Comparison of ENCODE assay signal across 9 mouse cellular contexts in genomic region chr16:85435427-85435826, GRCm38 (mm10).
DNase-seq lines count a peak whose midpoint lies in the region; ATAC-seq and TF ChIP-seq lines count a peak whose summit lies in the region.
"Had no signal": no experiment of that assay in that cellular context is flagged by ENCODE, and none has a peak within 500 bp of the region (broad histone marks: within the 10 kb centered on the region; RNA-seq: fewer than 3 reads in every experiment).

No protein-coding gene starts in this region.

- no peaks in the 10 kb centered on the region for H3K9me3 ChIP-seq in midbrain, postnatal 0 days (ENCODE audit: low read length)
- H3K9me3 ChIP-seq in midbrain, embryonic 15.5 days: no peaks in the 10 kb centered on the region
- H3K9me3 ChIP-seq in liver, embryonic 14.5 days (ENCODE audit: control insufficient read depth, low read length): no peaks in the 10 kb centered on the region
- H3K9me3 ChIP-seq: embryonic facial prominence, embryonic 12.5 days had no signal

- H3K36me3 ChIP-seq in midbrain, postnatal 0 days (ENCODE audit: insufficient read depth, low read length): no peaks in the 10 kb centered on the region
- H3K36me3 ChIP-seq in midbrain, embryonic 15.5 days (replicated peaks): no peaks in the 10 kb centered on the region
- no peaks in the 10 kb centered on the region for H3K36me3 ChIP-seq in liver, embryonic 14.5 days (replicated peaks; ENCODE audit: control insufficient read depth, insufficient read depth, low read depth)
- H3K36me3 ChIP-seq: embryonic facial prominence, embryonic 12.5 days had no signal

- no peaks in the 10 kb centered on the region for H3K4me1 ChIP-seq in midbrain, postnatal 0 days (ENCODE audit: insufficient read depth, low read length)
- H3K4me1 ChIP-seq in midbrain, embryonic 15.5 days: no peaks in the 10 kb centered on the region
- H3K4me1 ChIP-seq in liver, embryonic 14.5 days (replicated peaks; ENCODE audit: control insufficient read depth in 2 of 2, insufficient read depth in 2 of 2, low read length in 1 of 2): no peaks in the 10 kb centered on the region
- H3K4me1 ChIP-seq: embryonic facial prominence, embryonic 12.5 days had no signal

- H3K4me2 ChIP-seq in midbrain, postnatal 0 days (ENCODE audit: low read depth, low read length, poor library complexity, severe bottlenecking): no peak overlapping the region
- no peak overlapping the region for H3K4me2 ChIP-seq in midbrain, embryonic 15.5 days
- no peak overlapping the region for H3K4me2 ChIP-seq in liver, embryonic 14.5 days (ENCODE audit: low read depth)
- H3K4me2 ChIP-seq: embryonic facial prominence, embryonic 12.5 days had no signal

- WGBS in midbrain, postnatal 0 days: 65% methylated on average over 2 of the region's 2 CpGs
- 79% methylated on average over 2 of the region's 2 CpGs for WGBS in midbrain, embryonic 15.5 days
- 46% methylated on average over 2 of the region's 2 CpGs for WGBS in liver, embryonic 14.5 days (ENCODE audit: insufficient replicate concordance)

- no peak overlapping the region for H3K9ac ChIP-seq in midbrain, postnatal 0 days (replicated peaks; ENCODE audit: low read length, poor library complexity, severe bottlenecking)
- H3K9ac ChIP-seq in midbrain, embryonic 15.5 days: no peak overlapping the region
- no peak overlapping the region for H3K9ac ChIP-seq in liver, embryonic 14.5 days (replicated peaks)
- H3K9ac ChIP-seq: embryonic facial prominence, embryonic 12.5 days had no signal

- no peak overlapping the region for H3K4me3 ChIP-seq in midbrain, postnatal 0 days (ENCODE audit: low read depth, low read length)
- no peak overlapping the region for H3K4me3 ChIP-seq in midbrain, embryonic 15.5 days
- no peak overlapping the region for H3K4me3 ChIP-seq in liver, embryonic 14.5 days (ENCODE audit: insufficient read depth in 1 of 2, low read depth in 2 of 2, low read length in 2 of 2)
- H3K4me3 ChIP-seq: embryonic facial prominence, embryonic 12.5 days had no signal

- TF ChIP-seq EP300 in liver, embryonic 14.5 days (IDR thresholded peaks at IDR 0.05; ENCODE audit: low read depth): no peak

- no peaks in the 10 kb centered on the region for H3K27me3 ChIP-seq in midbrain, postnatal 0 days (ENCODE audit: insufficient read depth, low read length)
- no peaks in the 10 kb centered on the region for H3K27me3 ChIP-seq in midbrain, embryonic 15.5 days (replicated peaks)
- no peaks in the 10 kb centered on the region for H3K27me3 ChIP-seq in liver, embryonic 14.5 days (ENCODE audit: control insufficient read depth, insufficient read depth, low read length)
- H3K27me3 ChIP-seq: embryonic facial prominence, embryonic 12.5 days had no signal

- TF ChIP-seq CTCF in midbrain, postnatal 0 days (IDR thresholded peaks at IDR 0.05): peak; percentile 14; the same call in 1 of the 2 replicates
- 0 out of 2 replicates have a peak, but pooled peaks have one; percentile 23 for TF ChIP-seq CTCF in liver, embryonic 14.5 days (IDR thresholded peaks at IDR 0.05; ENCODE audit: low read depth)

- no peak overlapping the region for H3K27ac ChIP-seq in midbrain, postnatal 0 days (ENCODE audit: low read depth, low read length)
- H3K27ac ChIP-seq in midbrain, embryonic 15.5 days: no peak overlapping the region
- no peak overlapping the region for H3K27ac ChIP-seq in liver, embryonic 14.5 days
- H3K27ac ChIP-seq: embryonic facial prominence, embryonic 12.5 days had no signal

- peak; percentile 6 for DNase-seq in embryo, embryonic 10 days (ENCODE audit: low spot score)
- DNase-seq in embryo, embryonic 11 days: no peak
- no peak for DNase-seq in midbrain, postnatal 0 days (ENCODE audit: low spot score)
- peak; percentile 32 to 45 for DNase-seq in cerebellum, postnatal 14 days
- no peak for DNase-seq in liver, embryonic 14.5 days (ENCODE audit: low read depth in 3 of 3, low spot score in 3 of 3)
- DNase-seq in Muller cell, postnatal 12 days (ENCODE audit: inconsistent ontology term): no peak
- DNase-seq in neural tube, embryonic 10.5 days (ENCODE audit: extremely low spot score, low spot score): no peak

- ATAC-seq in midbrain, postnatal 0 days (ENCODE audit: low FRiP score): no peak
- no peak for ATAC-seq in midbrain, embryonic 15.5 days (replicated peaks)
- no peak for ATAC-seq in liver, embryonic 14.5 days (ENCODE audit: insufficient read depth)

Comparison
In these comparisons a context has a peak if more than half of its experiments do, and no peak if none do; other contexts are left out.
1. DNase-seq: peak in embryo, embryonic 10 days (single experiment) and cerebellum, postnatal 14 days (2 of 2); none in embryo, embryonic 11 days (single experiment), midbrain, postnatal 0 days (single experiment), liver, embryonic 14.5 days (0 of 3), Muller cell, postnatal 12 days (single experiment) and neural tube, embryonic 10.5 days (single experiment).